Mouse (Mus musculus) c-Kit-positive CD71-positive TER-119-negative erythroid progenitor cells, embryonic 14.5 days (primary cell): ENCODE data around the gene Kirrel3.
A peak's percentile ranks its signal among the peaks of the same experiment; 100 is the strongest.

Experiments used
- DNase-seq: peaks from one replicate; pipeline ENCODE4 v3.0.0-alpha.2; 2013; ENCODE audit warnings: low read depth

The Kirrel3 gene

DNA sequence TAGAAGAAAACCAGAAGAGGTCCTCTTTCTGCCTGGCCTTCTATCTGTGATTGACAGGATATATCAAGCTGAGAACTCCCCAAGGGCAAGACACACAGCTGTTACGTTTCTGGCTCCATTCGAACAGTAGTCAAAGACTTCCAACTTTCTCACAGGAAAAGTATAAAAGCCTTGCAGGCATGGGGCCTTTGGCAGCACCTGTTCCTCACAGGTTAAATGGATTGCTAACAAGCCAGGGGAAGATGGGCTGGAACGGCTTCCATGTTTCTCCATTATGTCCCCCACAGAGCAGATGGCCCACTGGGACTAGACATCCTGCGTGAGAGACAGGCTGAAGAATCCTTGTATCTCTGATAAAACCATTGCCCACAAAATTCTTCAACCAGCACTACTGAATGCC, 415.5 kb downstream of the Kirrel3 start:
- DNase-seq = no peak

- DNase-seq = no peak
Measured at GRCm38 (mm10) chr9:34901888-34902287, 416.2 kb downstream of the Kirrel3 start.

GRCm38 (mm10) chr9:34905164-34905563, 419.5 kb downstream of the Kirrel3 start:
- DNase-seq = no peak

GRCm38 (mm10) chr9:34908040-34908439, 422.3 kb downstream of the Kirrel3 start:
- DNase-seq = no peak

- DNase-seq = no peak
Measured at GRCm38 (mm10) chr9:34911838-34912237, 426.1 kb downstream of the Kirrel3 start.

GRCm38 (mm10) chr9:34912273-34912972, 426.7 kb downstream of the Kirrel3 start:
- no peak for DNase-seq

- DNase-seq = peak; percentile 29
Measured at GRCm38 (mm10) chr9:34912996-34913395, 427.3 kb downstream of the Kirrel3 start.

GRCm38 (mm10) chr9:34918976-34919375, 433.3 kb downstream of the Kirrel3 start:
- no peak for DNase-seq

GRCm38 (mm10) chr9:34920116-34920515, 434.4 kb downstream of the Kirrel3 start:
- no peak for DNase-seq

DNA sequence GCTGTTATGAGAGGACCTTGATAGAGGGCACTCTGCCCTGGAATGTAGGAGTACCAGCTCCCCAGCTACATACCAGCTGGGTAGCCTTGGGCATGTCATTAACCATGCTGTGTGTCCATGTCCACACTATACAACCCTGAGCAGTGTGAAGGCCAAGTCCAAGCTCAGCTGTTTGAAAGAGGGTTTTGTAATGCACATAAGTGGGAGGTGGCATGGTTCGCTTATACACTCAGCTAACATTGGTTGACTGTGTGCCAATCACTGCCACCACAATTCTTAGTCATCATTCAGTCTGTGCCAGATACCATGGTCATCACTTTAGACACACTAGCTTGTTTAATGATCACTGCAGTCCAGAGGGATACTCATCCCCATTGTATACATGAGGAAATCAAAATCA, 436.2 kb downstream of the Kirrel3 start:
- DNase-seq = no peak

DNA sequence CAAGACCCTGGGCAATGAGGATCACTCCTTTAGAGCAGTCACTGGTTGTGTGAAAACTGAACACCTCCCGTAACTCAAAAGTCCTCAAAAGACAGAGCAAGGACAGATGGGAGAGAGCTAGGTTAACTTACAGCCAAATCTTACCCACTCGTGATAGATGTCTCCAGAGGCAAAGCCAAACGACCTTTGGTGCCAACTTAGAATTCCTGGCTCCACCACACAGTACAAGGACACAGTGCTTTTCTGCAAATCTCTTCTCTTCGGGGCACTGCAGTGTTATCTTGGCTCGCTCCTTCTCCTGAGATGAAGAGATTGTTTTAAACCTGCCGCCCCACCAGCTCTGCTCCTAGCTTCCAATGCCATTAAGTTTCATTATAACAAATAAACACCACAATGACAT, 437.0 kb downstream of the Kirrel3 start:
- DNase-seq = no peak

- DNase-seq = no peak
Measured at GRCm38 (mm10) chr9:34923134-34923931, 437.6 kb downstream of the Kirrel3 start.

DNA sequence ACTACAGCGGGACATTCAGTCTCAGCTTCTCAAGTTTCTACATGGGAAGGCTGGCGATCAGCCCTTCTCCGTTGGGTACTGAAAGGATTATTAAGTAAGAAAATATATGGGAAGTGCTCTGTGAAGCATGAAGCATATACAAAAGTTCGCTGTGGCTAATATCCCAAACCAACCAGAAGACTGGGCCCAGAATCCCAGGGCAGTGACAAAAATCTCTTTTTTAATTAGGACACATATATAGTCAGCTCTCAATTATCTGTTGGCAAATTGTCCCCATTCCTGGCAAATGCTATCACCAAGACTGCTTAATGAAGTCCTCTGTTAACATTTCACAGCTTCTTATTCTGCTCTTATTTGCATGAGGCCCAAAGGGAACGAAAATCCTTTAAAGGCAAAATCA, 439.9 kb downstream of the Kirrel3 start:
- no peak for DNase-seq

DNA sequence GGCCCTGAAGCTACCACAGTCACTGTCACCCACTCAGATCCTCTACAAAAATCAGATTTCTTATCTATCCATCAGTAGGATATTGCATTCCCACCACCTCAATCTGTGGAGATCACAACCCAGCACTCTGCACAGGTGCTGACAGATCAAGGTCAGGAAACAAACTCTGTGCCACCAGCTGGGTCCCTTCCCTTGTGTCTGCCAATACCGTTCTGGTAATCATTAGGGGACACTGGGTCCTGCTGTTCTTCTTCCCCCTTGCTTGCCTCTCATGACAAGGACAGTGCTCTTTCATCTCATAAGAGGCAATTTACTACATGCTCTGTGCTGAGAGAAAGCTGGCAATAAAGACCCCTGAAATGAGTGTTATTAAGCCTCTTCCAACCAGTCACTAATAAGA, 444.7 kb downstream of the Kirrel3 start:
- no peak for DNase-seq

- DNase-seq = no peak
Measured at GRCm38 (mm10) chr9:34938140-34938539, 452.4 kb downstream of the Kirrel3 start.

GRCm38 (mm10) chr9:34939621-34940020, 453.9 kb downstream of the Kirrel3 start:
- DNase-seq = no peak

- no peak for DNase-seq
Measured at GRCm38 (mm10) chr9:34942122-34942831, 456.6 kb downstream of the Kirrel3 start.

DNA sequence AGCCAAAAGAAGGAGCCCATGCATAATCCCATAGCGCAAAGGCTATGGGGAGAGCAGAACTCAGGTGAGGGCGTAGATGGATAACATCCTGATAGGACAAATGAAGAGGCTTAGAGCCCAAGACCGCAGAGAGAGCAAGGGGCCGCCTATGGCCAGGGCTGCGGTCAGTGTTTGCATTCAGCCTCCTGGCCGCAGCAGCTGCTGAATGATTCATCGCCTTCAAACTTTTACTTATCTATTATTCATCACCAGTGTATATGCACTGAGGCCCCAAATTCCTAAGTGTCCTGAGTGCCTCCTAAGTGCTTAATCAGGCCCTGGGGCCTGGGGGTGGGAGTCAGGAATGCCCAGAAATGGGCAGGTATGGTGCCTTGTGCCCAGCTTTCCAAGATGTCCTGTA, 457.3 kb downstream of the Kirrel3 start:
- DNase-seq = no peak

DNA sequence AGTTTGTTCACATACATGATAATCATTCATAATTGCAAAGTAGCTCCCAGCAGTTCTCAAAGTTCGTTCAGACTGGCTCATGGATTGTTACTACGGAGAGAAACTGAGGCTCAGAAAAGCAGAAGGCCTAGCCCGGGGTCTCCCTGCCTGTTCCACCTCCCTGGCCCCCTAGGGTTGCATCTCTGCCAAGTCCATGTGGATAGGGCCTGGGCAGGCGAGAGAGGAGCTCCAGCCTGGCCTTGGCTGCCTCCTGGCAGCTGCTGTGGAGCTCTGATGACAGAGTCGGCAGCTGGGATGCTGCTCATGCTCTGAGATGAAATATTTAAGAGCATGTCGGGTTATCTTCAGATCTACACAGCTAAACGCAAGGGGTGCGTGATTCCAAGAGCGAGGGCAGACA, 459.6 kb downstream of the Kirrel3 start:
- DNase-seq = no peak

GRCm38 (mm10) chr9:34947258-34947657, 461.6 kb downstream of the Kirrel3 start:
- no peak for DNase-seq

DNA sequence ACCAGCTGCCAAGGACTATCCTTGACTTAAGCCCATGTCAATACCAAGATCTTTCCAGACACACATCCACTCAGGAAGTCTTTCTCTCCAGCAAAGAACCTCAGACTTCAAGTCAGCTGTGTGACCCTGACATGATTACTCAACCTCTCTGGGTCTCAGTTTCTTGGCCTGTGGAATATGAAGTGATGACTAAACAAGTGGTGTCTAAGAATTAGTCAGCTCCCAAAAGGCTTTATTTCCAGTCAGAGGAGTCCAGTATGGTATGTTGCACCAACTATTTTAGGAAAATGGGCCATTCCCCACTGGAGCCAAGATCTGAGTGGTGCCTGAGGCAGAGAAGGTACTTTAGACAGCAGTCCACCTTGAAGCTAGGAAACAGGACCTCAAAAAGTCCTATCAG, 462.0 kb downstream of the Kirrel3 start:
- DNase-seq = no peak

GRCm38 (mm10) chr9:34953420-34953819, 467.7 kb downstream of the Kirrel3 start:
- no peak for DNase-seq

- peak; percentile 15 for DNase-seq
Measured at GRCm38 (mm10) chr9:34954212-34954611, 468.5 kb downstream of the Kirrel3 start.
